Mouse (Mus musculus) thymus, postnatal 4 days (tissue): ENCODE results near the gene Tbc1d2b.

Experiments used
- DNase-seq: peaks from one replicate; pipeline ENCODE4 v3.0.0; 2021

The Tbc1d2b gene

GRCm38 (mm10) chr9:90270193-90270943 lies at the start of gene Tbc1d2b:
Tbc1d2b (minus strand) TSS chr9:90270804.
- peak; percentile 87 for DNase-seq

- no peak for DNase-seq
Measured at GRCm38 (mm10) chr9:90316300-90316699, 45.7 kb upstream of the Tbc1d2b start.

GRCm38 (mm10) chr9:90315662-90316061 lies 45.1 kb upstream of the Tbc1d2b start:
- no peak for DNase-seq

- no peak for DNase-seq
Measured at GRCm38 (mm10) chr9:90304254-90304653, 33.6 kb upstream of the Tbc1d2b start.

GRCm38 (mm10) chr9:90303101-90303835 lies 32.7 kb upstream of the Tbc1d2b start:
- no peak for DNase-seq

- no peak for DNase-seq
Measured at GRCm38 (mm10) chr9:90302670-90303069, 32.1 kb upstream of the Tbc1d2b start.

GRCm38 (mm10) chr9:90301081-90301688 lies 30.6 kb upstream of the Tbc1d2b start:
- no peak for DNase-seq

GRCm38 (mm10) chr9:90297637-90298036 lies 27.0 kb upstream of the Tbc1d2b start:
- DNase-seq, result no peak

GRCm38 (mm10) chr9:90293641-90294398 lies 23.2 kb upstream of the Tbc1d2b start:
- no peak for DNase-seq

GRCm38 (mm10) chr9:90278397-90278796 lies 7.8 kb upstream of the Tbc1d2b start:
- no peak for DNase-seq

GRCm38 (mm10) chr9:90277884-90278283 lies 7.3 kb upstream of the Tbc1d2b start:
- no peak for DNase-seq

- no peak for DNase-seq
Measured at GRCm38 (mm10) chr9:90276779-90277178, 6.2 kb upstream of the Tbc1d2b start.

- DNase-seq, result no peak
Measured at GRCm38 (mm10) chr9:90275906-90276305, 5.3 kb upstream of the Tbc1d2b start.

GRCm38 (mm10) chr9:90275500-90275899 lies 4.9 kb upstream of the Tbc1d2b start:
- DNase-seq, result no peak

GRCm38 (mm10) chr9:90274516-90274915 lies 3.9 kb upstream of the Tbc1d2b start:
- no peak for DNase-seq

GRCm38 (mm10) chr9:90272346-90272745 lies 1.7 kb upstream of the Tbc1d2b start:
- peak; percentile 4 for DNase-seq

GRCm38 (mm10) chr9:90271541-90272090 lies 1.0 kb upstream of the Tbc1d2b start:
- DNase-seq, result peak; percentile 11

GRCm38 (mm10) chr9:90270944-90271295 lies 316 bp upstream of the Tbc1d2b start:
- no peak for DNase-seq

GRCm38 (mm10) chr9:90269011-90269681 lies 1.5 kb downstream of the Tbc1d2b start:
- DNase-seq, result peak; percentile 57

- peak; percentile 2 for DNase-seq
Measured at GRCm38 (mm10) chr9:90266926-90267325, 3.7 kb downstream of the Tbc1d2b start.

- DNase-seq, result peak; percentile 7
Measured at GRCm38 (mm10) chr9:90266059-90266458, 4.5 kb downstream of the Tbc1d2b start.
